Mouse (Mus musculus): ENCODE data around the gene Dmbx1. TPM values are rescaled to one million over a fixed set of nuclear protein-coding genes. Genes with fewer than 3 reads are reported as not detected.
A peak's percentile ranks its signal among the peaks of the same experiment; 100 is the strongest.

Dmbx1 gene
- polyA plus RNA-seq, 1 experiment from 2014 or later = 0.27 TPM

DNA sequence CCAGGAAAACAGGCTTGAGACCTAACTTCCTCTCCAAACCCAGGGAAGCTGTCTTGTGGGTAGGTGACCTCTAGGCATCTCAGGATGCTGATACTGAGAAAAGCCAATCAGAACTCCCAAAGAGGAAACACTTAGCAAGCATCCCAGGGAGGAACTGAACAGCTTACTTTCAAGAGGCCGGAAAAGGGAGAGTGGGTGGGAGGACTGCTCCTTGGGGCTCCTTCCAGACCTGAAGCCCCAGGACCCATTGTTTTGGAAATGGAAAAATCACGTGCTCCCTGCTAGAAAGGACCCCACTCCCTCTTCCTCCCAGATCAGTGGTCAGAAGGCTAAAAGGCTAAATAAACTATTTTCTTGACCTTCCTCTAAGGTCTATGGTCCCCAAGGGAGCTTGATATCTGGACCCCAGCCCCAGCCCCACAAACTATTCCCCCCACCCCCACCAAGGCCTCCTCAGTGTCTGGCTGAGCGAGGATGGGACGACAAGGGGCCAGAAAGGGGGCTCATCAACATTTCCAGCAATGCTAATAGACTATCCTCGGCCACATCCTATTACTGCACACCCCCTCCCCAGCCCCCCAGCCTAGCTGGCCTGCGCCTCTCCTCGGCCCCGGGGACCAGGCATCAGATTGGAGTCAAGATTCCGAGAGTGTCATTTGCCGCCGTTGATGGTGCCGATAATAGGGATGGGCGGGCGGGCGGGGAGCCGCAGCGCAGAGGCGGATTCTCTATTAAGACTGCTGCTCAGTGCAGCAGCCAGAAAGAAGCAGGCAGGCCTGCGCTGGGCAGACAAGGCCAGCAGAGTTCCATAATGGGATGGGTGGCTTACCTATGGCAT, 15.1 kb upstream of the Dmbx1 start:
- H3K4me2 ChIP-seq (ENCODE audit: low read depth, severe bottlenecking) = no peak overlapping the region
- no peaks in the 10 kb centered on the region for H3K36me3 ChIP-seq (ENCODE audit: control insufficient read depth, insufficient read depth, low read length)
- H3K9ac ChIP-seq (ENCODE audit: low read length) = no peak overlapping the region
- 3% methylated on average over 19 of the region's 19 CpGs for WGBS
- no peaks in the 10 kb centered on the region for H3K4me1 ChIP-seq (ENCODE audit: control insufficient read depth, insufficient read depth, low read length)
- ATAC-seq (ENCODE audit: insufficient number of reproducible peaks, low FRiP score, low TSS enrichment, low read depth) = no peak
- H3K4me3 ChIP-seq (ENCODE audit: low read depth, low read length) = no peak overlapping the region
- no peaks in the 10 kb centered on the region for H3K9me3 ChIP-seq (ENCODE audit: control insufficient read depth, low read length)
- no peak overlapping the region for H3K27ac ChIP-seq (replicated peaks; ENCODE audit: low read depth, low read length)
- DNase-seq (ENCODE audit: low spot score) = no peak
- peaks cover 53% of the 10 kb centered on the region for H3K27me3 ChIP-seq (ENCODE audit: control insufficient read depth, insufficient read depth, low read length)

DNA sequence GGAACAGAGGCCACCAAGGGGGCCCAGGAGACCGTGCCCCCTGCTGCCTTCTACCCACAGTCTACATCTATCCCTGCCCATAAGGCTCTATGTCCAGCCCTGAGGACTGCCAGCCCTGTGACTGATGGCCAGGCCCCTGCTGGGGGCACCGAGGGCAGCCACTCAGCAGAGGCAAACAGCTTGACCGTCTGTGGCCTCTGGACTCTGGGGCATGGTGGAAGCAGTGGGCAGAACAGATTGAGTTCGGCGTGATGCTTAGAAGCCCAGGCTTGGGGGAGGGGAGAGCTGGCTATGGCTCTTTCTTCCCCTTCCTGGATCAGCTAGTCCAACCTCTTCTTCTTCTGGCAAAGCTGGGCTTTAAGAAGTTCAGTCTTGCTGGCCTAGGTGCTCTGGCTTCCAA, 13.8 kb upstream of the Dmbx1 start:
- no peaks in the 10 kb centered on the region for H3K4me1 ChIP-seq (ENCODE audit: control insufficient read depth, insufficient read depth, low read length)
- H3K4me3 ChIP-seq (ENCODE audit: low read depth, low read length) = no peak overlapping the region
- WGBS = 36% methylated on average over 5 of the region's 5 CpGs
- ATAC-seq (ENCODE audit: insufficient number of reproducible peaks, low FRiP score, low TSS enrichment, low read depth) (peak; percentile 50; the same call in 1 of the 2 replicates), DNase-seq (ENCODE audit: low spot score) (no peak)
- no peak overlapping the region for H3K9ac ChIP-seq (ENCODE audit: low read length)
- no peak overlapping the region for H3K4me2 ChIP-seq (ENCODE audit: low read depth, severe bottlenecking)
- H3K27me3 ChIP-seq (ENCODE audit: control insufficient read depth, insufficient read depth, low read length) = peaks cover 58% of the 10 kb centered on the region
- no peaks in the 10 kb centered on the region for H3K9me3 ChIP-seq (ENCODE audit: control insufficient read depth, low read length)
- H3K27ac ChIP-seq (replicated peaks; ENCODE audit: low read depth, low read length) = no peak overlapping the region
- no peaks in the 10 kb centered on the region for H3K36me3 ChIP-seq (ENCODE audit: control insufficient read depth, insufficient read depth, low read length)

DNA sequence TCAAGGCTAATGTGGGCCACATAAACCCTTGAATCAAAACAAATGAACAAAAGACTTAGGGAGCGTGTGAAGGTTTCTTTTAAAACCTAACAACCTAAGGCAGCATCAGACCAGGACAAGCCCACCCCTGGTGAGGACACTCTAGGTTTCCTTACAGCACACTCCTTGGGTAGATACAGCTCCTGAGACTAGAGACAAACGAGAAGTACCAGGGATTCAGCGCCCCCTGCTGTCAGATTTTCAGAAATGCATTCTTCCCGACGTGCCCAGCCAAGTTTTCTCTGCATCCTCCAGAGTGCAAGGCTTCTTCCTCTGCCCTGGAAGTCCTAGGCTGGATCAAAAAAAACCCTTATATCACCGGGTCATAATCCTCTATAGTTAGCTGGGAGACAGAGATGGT, 13.0 kb upstream of the Dmbx1 start:
- H3K27ac ChIP-seq (replicated peaks; ENCODE audit: low read depth, low read length) = no peak overlapping the region
- no peaks in the 10 kb centered on the region for H3K9me3 ChIP-seq (ENCODE audit: control insufficient read depth, low read length)
- 14% methylated on average over 6 of the region's 6 CpGs for WGBS
- DNase-seq (ENCODE audit: low spot score) = peak; percentile 79
- peaks cover 61% of the 10 kb centered on the region for H3K27me3 ChIP-seq (ENCODE audit: control insufficient read depth, insufficient read depth, low read length)
- no peaks in the 10 kb centered on the region for H3K36me3 ChIP-seq (ENCODE audit: control insufficient read depth, insufficient read depth, low read length)
- H3K4me2 ChIP-seq (ENCODE audit: low read depth, severe bottlenecking) = no peak overlapping the region
- no peak overlapping the region for H3K4me3 ChIP-seq (ENCODE audit: low read depth, low read length)
- ATAC-seq (ENCODE audit: insufficient number of reproducible peaks, low FRiP score, low TSS enrichment, low read depth) = no peak
- H3K9ac ChIP-seq (ENCODE audit: low read length) = no peak overlapping the region
- no peaks in the 10 kb centered on the region for H3K4me1 ChIP-seq (ENCODE audit: control insufficient read depth, insufficient read depth, low read length)

DNA sequence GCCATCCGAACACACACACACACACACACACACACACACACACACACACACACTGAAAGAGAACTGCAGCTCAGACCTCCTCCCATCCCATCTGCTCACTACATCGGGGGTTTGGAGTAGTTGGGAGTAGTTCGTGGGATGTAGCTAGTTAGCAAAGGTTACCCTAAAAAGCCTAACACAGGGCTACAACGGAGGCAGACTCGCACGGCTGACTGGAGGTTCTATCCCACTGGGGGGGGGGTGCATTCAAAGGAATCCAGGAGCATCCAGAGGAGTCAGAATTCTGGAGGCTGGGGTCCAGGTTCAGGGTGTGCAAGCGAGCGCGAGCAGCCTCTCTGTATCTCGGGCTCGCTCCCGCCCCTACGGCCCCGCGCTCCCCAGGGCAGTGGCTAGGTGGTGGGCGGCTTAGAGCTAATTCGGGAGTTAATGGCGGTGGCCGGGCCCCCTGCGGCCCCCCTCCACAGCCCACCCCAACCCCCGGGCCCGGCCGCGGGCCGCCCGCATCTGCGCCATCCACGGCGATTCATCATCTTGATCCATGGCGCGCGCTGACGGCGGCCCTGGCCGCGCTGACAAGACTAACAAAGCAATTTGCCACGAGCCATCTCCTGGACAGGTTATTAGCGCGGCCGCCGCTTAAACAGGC, 4.1 kb upstream of the Dmbx1 start:
- ATAC-seq (ENCODE audit: insufficient number of reproducible peaks, low FRiP score, low TSS enrichment, low read depth) (no peak; the same call in 1 of the 2 replicates), DNase-seq (ENCODE audit: low spot score) (no peak)
- H3K27me3 ChIP-seq (ENCODE audit: control insufficient read depth, insufficient read depth, low read length) = peaks cover 82% of the 10 kb centered on the region
- no peak overlapping the region for H3K9ac ChIP-seq (ENCODE audit: low read length)
- H3K4me2 ChIP-seq (ENCODE audit: low read depth, severe bottlenecking) = peak overlapping the region; percentile 24; the same call in 1 of the 2 replicates
- H3K4me3 ChIP-seq (ENCODE audit: low read depth, low read length) = 0 out of 2 replicates have a peak overlapping the region, but pooled peaks have one; percentile 8
- under 1% methylated on average over 40 of the region's 41 CpGs for WGBS
- H3K4me1 ChIP-seq (ENCODE audit: control insufficient read depth, insufficient read depth, low read length) = no peaks in the 10 kb centered on the region
- H3K9me3 ChIP-seq (ENCODE audit: control insufficient read depth, low read length) = no peaks in the 10 kb centered on the region
- no peak overlapping the region for H3K27ac ChIP-seq (replicated peaks; ENCODE audit: low read depth, low read length)
- no peaks in the 10 kb centered on the region for H3K36me3 ChIP-seq (ENCODE audit: control insufficient read depth, insufficient read depth, low read length)

DNA sequence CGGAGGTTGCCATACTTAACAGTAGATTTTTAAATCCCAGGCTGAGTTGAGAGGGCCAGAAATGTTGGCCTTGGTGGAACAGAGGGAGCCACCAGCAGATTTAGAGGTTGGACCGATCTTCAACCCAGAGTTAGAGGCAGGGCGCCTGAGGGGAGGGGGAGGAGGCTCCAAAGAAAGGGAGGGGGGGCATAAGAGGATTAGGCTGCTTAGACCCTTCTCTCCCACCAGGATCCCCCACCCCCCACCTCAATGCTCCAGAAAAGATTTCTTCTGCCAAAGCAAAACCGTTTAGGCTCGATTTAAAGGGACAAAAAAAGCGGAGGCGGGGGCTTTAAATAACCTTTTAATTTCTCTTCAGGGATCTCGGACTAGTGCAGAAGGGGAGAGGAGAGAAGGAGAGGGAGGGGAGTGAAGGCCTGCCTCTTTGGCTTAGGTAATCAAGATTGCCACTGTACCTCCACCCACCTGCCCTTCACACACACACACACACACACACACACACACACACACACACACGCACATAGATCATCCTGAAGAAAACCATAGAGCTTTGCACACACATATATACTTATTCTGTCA, 1.6 kb upstream of the Dmbx1 start:
- Histone ChIP-seq H3K36me3 (ENCODE audit: control insufficient read depth, insufficient read depth, low read length) (no peaks in the 10 kb centered on the region), H3K9me3 (ENCODE audit: control insufficient read depth, low read length) (no peaks in the 10 kb centered on the region), H3K9ac (ENCODE audit: low read length) (no peak overlapping the region), H3K4me2 (ENCODE audit: low read depth, severe bottlenecking) (no peak overlapping the region), H3K27me3 (ENCODE audit: control insufficient read depth, insufficient read depth, low read length) (peaks cover 97% of the 10 kb centered on the region), H3K27ac (replicated peaks; ENCODE audit: low read depth, low read length) (no peak overlapping the region), H3K4me1 (ENCODE audit: control insufficient read depth, insufficient read depth, low read length) (peaks cover 4% of the 10 kb centered on the region; the same call in 1 of the 2 replicates), H3K4me3 (ENCODE audit: low read depth, low read length) (no peak overlapping the region)
- 3% methylated on average over 9 of the region's 9 CpGs for WGBS
- ATAC-seq (ENCODE audit: insufficient number of reproducible peaks, low FRiP score, low TSS enrichment, low read depth) (no peak), DNase-seq (ENCODE audit: low spot score) (no peak)

DNA sequence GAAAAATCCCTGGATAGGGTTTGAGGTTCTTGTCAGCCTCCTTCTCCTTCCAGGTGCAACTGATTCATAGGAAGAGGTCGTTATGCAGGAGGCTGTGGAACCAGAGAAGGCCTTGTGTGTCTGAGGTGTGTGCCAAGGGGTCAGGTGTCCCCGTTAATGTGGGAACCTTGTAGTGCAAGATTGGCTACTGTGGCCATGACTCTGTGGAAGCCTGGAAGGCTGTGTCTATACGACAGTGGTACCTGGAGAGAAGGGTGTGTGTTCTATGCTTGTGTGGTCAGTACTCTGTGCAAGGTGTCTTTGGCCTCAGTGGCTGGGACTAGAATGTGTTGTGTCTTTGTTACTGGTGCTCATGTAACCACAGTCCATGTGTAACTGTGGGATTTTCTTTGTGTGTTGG, 955 bp upstream of the Dmbx1 start:
- H3K27me3 ChIP-seq (ENCODE audit: control insufficient read depth, insufficient read depth, low read length) = peaks cover 97% of the 10 kb centered on the region
- no peak overlapping the region for H3K9ac ChIP-seq (ENCODE audit: low read length)
- H3K27ac ChIP-seq (replicated peaks; ENCODE audit: low read depth, low read length) = no peak overlapping the region
- H3K4me1 ChIP-seq (ENCODE audit: control insufficient read depth, insufficient read depth, low read length) = peaks cover 7% of the 10 kb centered on the region; the same call in 1 of the 2 replicates
- H3K4me2 ChIP-seq (ENCODE audit: low read depth, severe bottlenecking) = no peak overlapping the region
- no peak overlapping the region for H3K4me3 ChIP-seq (ENCODE audit: low read depth, low read length)
- ATAC-seq (ENCODE audit: insufficient number of reproducible peaks, low FRiP score, low TSS enrichment, low read depth) = no peak
- 7% methylated on average over 3 of the region's 3 CpGs for WGBS
- H3K36me3 ChIP-seq (ENCODE audit: control insufficient read depth, insufficient read depth, low read length) = no peaks in the 10 kb centered on the region
- H3K9me3 ChIP-seq (ENCODE audit: control insufficient read depth, low read length) = no peaks in the 10 kb centered on the region
- no peak for DNase-seq (ENCODE audit: low spot score)

DNA sequence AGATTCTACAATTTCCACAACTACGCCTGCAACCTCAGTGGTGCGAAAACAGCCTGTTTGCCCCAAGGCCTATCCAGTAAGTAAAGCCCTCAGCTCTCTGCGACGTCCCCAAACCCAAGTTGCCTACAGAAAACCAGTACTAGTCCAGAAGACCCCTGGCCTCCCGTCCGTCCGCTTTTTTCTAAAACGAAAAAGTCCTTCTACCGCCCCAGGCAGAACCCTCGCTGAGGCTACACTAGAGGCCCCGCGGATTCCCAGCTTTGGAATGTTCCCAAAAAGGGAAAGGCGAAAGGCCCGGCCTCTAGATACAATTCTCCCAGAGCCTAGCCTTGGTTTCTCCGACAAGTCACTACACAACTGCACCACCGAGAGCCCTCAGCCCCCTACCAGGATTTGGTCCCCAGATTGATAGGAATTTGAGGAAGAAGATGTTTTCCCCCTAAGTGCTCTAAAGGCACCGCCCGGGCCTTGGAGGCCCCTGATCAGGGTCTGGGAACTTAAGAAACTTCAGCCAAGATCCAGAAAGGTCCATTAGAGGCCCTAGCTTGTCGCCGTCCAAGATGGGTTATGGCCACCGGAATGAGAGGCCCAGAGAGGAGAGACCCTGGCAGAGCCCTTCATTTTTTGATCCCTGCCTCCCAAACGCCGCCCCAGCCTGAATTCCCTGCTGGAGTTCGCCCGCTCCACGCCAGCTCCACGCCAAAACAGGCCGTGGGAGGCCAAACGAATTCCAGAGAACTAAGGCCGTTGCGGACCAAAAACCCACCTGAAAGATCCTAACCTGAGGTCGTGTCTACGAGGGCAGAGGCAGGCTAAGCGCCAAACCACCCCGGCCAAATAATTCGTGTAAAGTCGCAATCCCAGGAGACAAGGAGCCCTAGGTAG, 1.2 kb downstream of the Dmbx1 start:
- DNase-seq (ENCODE audit: low spot score) (peak; percentile 76), ATAC-seq (ENCODE audit: insufficient number of reproducible peaks, low FRiP score, low TSS enrichment, low read depth) (no peak)
- Histone ChIP-seq H3K36me3 (ENCODE audit: control insufficient read depth, insufficient read depth, low read length) (no peaks in the 10 kb centered on the region), H3K27me3 (ENCODE audit: control insufficient read depth, insufficient read depth, low read length) (peaks cover 97% of the 10 kb centered on the region), H3K9me3 (ENCODE audit: control insufficient read depth, low read length) (no peaks in the 10 kb centered on the region), H3K4me3 (ENCODE audit: low read depth, low read length) (peak overlapping the region; percentile 32; the same call in 1 of the 2 replicates), H3K4me2 (ENCODE audit: low read depth, severe bottlenecking) (peak overlapping the region; percentile 64), H3K4me1 (ENCODE audit: control insufficient read depth, insufficient read depth, low read length) (peaks cover 7% of the 10 kb centered on the region; the same call in 1 of the 2 replicates), H3K27ac (replicated peaks; ENCODE audit: low read depth, low read length) (no peak overlapping the region), H3K9ac (ENCODE audit: low read length) (no peak overlapping the region)
- under 1% methylated on average over 37 of the region's 37 CpGs for WGBS
